ENCODE assay signal across 14 mouse cellular contexts in the genomic region with DNA sequence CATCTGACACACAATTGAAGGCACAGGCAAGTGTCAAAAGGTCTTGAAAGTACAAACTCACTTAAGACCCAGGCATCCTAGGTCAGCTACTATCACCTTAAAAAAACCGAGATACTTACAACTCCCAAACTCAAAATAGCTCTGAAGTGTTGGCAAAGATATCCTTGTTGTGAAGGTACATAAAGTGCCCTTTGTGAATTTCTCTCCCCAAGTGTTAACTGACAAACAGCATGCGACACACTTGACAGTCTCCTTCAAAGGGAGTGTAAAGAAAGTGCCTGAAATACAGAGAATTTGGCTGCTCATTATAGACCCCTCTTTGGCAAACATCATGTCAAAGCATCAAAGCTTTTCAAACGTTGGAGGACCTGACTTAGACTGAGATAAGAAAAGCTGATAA.
"Had no signal": no experiment of that assay in that cellular context is flagged by ENCODE, and none has a peak within 500 bp of the region (broad histone marks: within the 10 kb centered on the region; RNA-seq: fewer than 3 reads in every experiment).

No protein-coding gene starts in this region.

- H3K4me1 ChIP-seq: limb, embryonic 13.5 days; neural tube, embryonic 12.5 days had no signal

- H3K27me3 ChIP-seq: limb, embryonic 13.5 days; neural tube, embryonic 12.5 days had no signal

- H3K9ac ChIP-seq: limb, embryonic 13.5 days; liver, embryonic 14.5 days; neural tube, embryonic 12.5 days had no signal

- H3K27ac ChIP-seq: layer of hippocampus, adult 2 months; limb, embryonic 13.5 days; liver, embryonic 14.5 days; midbrain, embryonic 10.5 days; neural tube, embryonic 12.5 days had no signal

- DNase-seq: kidney, postnatal 10 days; kidney, postnatal 4 days; left cerebral cortex, postnatal 4 days; lung, adult 18-20 months; lung, postnatal 36 days; midbrain, embryonic 14.5 days; spleen, adult 18-20 months; thymus, postnatal 36 days had no signal

- H3K36me3 ChIP-seq: limb, embryonic 13.5 days; midbrain, embryonic 10.5 days; neural tube, embryonic 12.5 days had no signal

- H3K9me3 ChIP-seq: limb, embryonic 13.5 days; midbrain, embryonic 10.5 days; neural tube, embryonic 12.5 days had no signal

- H3K4me3 ChIP-seq: layer of hippocampus, adult 2 months; limb, embryonic 13.5 days; midbrain, embryonic 10.5 days; myocyte; neural tube, embryonic 12.5 days had no signal

- H3K4me2 ChIP-seq: limb, embryonic 13.5 days; neural tube, embryonic 12.5 days had no signal
